Mouse (Mus musculus) hindlimb bud, embryonic 11.5 days (tissue): ENCODE measurements at regions not wholly inside any gene's neighbourhood (a gene's known extent, or its start where the extent isn't known, plus 50 kb on each side); places are given as distances from the start of the nearest gene placed in this dataset.
"Not testable (repeated sequence)": the region's sequence is repeated elsewhere in the genome, so short reads cannot be mapped to it uniquely, and the experiment has no call there.

Source experiments
- DNase-seq: peaks from one replicate; pipeline ENCODE4 v3.0.0-alpha.2; 2012; ENCODE audit warnings: low read depth, low spot score; ENCODE audit errors: extremely low spot score

DNA sequence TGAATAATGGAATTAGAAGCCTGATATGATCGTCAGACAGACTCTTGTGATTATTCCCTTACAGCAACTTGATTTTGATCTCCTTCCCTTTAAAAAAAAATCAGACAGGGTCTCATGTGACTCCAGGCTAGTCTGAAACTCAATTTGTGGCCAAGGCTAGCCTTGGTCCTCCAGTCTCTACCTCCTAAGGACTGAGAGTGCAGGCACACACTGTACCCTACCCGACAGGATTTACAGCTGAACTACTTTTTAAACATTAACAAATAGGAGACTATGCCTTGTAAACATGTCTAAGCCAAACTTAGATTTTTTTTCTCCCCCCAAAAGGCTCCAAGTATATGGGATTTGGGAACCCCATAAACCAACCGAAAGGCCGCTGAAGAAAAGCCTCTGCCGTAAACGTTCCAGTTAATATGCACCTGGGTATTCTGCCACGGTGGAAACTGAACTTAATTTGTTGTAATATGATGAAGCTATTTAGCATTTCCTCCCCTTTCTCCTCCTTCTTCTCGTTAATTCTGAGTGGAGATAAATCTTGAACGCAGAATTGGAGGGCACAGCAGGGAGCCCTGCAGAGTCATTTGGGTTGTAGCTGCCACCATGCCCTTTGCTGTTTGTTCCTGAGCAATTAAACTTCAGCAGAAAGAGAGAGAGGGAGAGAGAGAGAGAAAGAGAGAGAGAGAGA, 170.0 kb upstream of the Kit start:
- peak; percentile 69 for DNase-seq

DNA sequence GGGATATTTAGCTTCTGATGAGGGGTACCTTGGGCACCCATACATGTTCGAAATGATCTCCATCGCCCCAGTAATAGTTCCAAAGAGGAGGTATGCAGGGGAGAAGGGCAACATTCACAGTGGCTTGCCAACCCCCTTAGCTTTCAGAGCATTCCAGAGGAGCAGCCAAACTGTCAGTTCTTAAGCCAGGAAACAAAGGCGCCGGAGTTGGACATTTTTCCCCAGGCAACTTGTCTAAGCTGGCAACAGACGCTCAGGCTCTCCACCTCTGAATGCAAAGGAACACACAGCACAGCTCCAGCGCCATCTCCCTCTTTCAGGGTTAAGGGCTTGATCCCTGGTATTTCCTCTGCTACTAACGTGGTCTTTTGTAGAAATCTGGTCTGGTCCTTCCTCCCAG, 169.2 kb upstream of the Kit start:
- DNase-seq: no peak

- no peak for DNase-seq
Observed at GRCm38 (mm10) chr5:75407686-75408085, 167.0 kb upstream of the Kit start.

GRCm38 (mm10) chr5:75410240-75411186, 164.2 kb upstream of the Kit start:
- DNase-seq: no peak

DNA sequence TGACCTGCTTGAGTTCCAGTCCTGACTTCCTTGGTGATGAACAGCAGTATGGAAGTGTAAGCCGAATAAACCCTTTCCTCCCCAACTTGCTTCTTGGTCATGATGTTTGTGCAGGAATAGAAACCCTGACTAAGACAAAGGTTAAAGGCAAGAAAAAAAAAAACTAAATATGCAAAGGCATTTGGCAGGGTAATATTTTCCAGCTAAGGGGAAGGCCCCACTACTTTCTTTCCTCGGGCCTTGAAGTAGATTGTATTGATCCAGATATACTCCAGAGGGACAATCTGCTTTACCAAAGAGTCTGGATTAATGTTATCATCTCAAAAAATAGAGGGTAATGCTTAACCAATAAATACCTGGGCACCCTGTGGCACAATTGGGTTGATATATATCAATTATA, 155.4 kb upstream of the Kit start:
- not testable (repeated sequence) for DNase-seq

- no peak for DNase-seq
Observed at GRCm38 (mm10) chr5:75432885-75433284, 141.8 kb upstream of the Kit start.

DNA sequence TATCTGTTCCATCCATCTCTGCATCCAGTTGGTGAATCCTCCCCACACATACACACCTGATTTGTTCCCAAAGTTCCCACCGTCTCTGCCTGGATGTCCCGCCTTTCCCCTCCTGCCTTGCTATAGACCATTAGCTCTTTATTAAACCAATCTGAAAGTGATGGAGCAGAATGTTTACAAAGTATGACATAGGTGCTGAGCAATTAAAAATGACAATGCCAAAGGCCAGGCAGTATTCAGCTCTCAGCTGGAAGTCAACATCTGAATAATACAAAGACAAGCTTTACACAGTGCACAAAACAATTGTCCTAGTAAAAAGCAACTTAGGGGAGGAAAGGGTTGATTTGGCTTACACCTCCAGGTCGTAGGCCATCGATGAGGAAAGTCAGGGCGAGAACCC, 136.8 kb upstream of the Kit start:
- no peak for DNase-seq

GRCm38 (mm10) chr5:75444024-75444604, 130.6 kb upstream of the Kit start:
- no peak for DNase-seq

DNA sequence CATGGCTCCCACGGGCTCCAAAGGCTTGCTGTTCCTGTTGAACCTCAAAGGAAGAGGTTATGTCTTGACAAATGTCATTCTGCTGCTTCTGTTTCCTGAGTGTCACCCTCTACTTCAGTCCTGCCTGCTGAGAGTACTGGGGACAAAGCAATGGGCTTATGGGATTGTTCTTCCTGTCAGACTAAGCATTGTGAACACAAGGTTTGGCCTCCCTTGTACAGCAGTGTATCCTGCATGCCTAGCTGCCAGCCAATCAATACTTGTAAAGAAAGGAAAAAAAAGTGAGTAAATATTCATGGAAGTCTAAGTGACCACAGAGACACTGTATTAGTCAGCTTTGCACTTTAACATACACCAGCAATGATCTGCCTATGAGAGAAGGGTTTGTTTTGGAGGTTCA, 128.3 kb upstream of the Kit start:
- no peak for DNase-seq

DNA sequence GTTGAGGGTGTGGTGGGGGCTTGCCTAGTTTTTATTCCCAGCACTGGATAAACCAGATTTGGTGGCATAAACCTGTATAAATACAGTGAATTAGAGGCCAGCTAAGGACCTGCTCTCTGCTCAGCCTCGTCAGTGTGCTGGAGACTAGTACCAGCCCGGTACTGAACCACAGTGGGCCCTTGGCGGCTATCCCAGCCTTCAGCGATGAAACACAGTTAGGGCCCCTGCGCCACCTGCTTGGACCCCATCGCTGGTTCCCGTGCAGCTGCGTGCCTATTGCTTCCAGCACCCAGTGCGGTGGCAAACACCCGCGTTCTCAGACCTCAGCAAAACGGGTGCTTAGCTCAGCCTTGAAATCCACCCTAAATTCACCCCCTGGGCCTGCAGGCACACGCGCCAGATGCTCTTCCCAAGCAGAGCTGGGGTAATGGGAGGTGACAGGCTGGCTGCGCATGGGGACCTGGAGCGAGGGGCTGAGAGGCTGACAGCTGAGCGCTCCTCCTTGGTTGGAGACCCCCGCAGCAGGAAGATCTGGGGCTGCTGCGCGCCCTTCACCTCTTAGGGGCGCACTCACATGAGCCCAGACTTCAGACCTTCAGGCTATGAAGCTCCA, 124.7 kb upstream of the Kit start:
- DNase-seq: no peak

GRCm38 (mm10) chr5:75450564-75450963, 124.2 kb upstream of the Kit start:
- DNase-seq: no peak

DNA sequence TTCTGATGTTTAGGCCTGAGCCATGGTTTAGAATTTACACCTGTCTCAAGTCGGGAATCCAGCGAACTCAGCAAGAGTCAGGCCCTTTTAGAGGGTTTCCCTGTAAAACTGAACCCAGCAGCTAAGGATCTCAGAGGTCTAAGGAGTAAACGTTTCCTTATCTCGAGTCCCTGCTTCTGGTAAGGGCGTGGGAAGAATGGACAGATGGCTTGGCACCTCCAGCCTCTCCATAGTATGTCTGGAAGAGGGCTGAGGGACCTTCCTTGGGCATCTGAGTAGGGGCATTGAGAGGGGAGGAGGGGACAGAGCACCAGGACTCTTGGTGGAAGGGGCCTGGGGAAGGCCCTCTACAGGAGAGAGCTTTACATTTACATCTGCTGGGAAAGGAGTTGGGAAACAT, 123.6 kb upstream of the Kit start:
- DNase-seq: no peak

- DNase-seq: no peak
Observed at GRCm38 (mm10) chr5:75451693-75452092, 123.0 kb upstream of the Kit start.

DNA sequence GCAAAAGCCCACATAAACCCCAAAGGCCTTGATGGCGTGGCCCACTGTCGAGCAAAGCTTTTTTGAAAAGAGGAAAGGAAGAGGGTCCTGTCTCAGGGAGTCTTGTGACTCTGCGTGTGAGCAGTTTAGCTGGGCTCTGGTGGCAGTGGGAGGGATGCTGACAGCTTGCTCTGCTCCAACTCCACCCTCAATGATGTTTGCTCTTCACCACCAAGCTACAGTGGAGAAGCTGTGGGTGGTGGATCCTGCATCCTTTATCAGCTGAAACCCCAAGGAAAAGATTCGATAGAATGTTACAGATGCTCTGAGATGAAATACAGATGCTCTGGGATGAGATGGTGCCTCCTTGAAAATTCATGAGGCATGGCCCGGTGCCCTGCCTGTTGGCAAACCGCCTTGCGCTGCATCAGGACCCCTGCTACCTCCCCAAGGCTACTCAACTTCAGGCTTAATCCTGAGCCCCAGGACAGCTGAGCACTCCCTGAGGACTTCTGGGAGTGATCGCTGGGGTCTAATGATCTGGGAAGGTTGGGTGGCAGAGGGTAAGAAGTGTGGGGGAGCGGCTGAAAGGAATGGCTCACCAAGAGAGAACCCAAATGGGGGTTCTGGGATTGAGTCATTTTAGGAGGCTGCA, 120.8 kb upstream of the Kit start:
- DNase-seq: no peak

GRCm38 (mm10) chr5:75454961-75455541, 119.7 kb upstream of the Kit start:
- DNase-seq: no peak

GRCm38 (mm10) chr5:75457403-75457802, 117.3 kb upstream of the Kit start:
- no peak for DNase-seq

GRCm38 (mm10) chr5:75458317-75458716, 116.4 kb upstream of the Kit start:
- no peak for DNase-seq

- DNase-seq: no peak
Observed at GRCm38 (mm10) chr5:75459758-75460354, 114.9 kb upstream of the Kit start.

DNA sequence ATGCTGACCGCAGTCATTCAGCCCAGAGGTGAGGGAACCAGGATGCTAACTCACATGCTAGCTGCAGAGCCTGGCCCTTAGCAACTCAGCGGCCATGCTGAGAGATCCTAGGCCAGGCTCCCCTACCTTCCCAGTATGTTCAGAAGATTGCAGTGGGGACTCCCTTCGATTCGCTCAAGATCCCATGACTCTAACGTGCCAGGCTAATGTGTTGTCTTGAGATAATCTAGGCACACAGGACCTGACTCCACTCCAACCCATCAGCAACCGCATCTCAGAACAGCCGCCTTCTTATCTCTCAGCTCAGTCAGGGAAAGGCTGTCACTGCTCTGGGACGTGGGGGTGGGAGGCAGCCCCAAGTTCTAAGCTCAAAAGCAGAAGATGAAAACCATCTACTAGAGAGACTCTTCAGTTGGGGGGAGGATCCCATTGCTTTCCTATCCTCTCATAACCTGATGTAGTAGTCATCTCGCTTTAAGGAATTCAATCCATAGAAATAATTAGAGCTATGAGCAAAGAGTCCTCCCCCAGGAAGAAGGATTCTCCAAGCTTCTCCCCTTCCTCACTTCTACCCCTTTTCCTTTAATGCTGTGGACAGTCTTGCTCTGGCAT, 114.2 kb upstream of the Kit start:
- DNase-seq: no peak

DNA sequence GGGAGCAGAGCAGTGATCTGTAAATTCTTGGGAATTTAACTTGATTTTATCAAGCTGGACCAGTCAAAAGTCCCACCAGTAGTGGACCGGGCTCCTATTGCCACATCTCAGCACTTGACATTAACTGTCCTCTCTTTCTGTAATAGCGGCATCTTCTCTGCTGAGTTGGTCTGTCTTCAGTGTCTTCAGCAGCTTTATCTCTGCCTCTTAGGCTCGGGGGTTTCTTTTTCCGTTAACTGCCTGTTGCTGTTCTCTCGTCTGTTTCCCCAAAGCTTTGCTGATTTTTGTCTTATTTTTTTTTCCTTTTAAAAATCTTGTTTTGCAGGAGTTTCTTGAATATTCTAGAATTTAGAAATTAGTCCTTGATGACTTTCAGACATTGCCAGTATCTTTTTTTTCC, 113.3 kb upstream of the Kit start:
- DNase-seq: no peak
